Mouse (Mus musculus): Measurements from ENCODE around the gene Cds2. TPM values are rescaled to one million over a fixed set of nuclear protein-coding genes. Genes with fewer than 3 reads are reported as not detected.

Cds2 gene
- polyA plus RNA-seq, 1 experiment from 2014 or later, result 25.6 TPM

DNA sequence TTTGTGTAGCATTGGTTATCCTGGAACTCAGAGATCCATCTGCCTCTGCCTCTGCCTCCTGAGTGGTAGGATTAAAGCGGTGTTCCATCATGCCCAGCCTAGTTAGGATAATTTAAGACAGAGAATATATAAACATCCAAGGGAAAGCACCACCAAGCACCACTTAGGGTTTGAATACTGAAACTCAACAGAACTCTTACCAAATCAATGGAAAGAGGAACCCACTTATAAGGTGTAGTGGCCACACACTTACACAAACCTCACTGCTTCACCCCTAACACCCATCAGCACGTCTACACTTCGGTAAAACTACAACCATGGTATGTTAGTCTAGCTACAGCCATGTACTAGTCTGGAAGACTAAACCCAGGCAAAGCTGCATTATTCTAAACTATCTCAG lies 19.6 kb upstream of the Cds2 start:
- H3K4me2 ChIP-seq, result no peak overlapping the region
- peaks cover 2% of the 10 kb centered on the region; the same call in 1 of the 2 replicates for H3K36me3 ChIP-seq (ENCODE audit: control insufficient read depth, insufficient read depth, low read length)
- H3K4me1 ChIP-seq (ENCODE audit: control insufficient read depth, insufficient read depth, low read length), result peaks cover 5% of the 10 kb centered on the region
- no peak overlapping the region for H3K27ac ChIP-seq (ENCODE audit: low read depth, low read length)
- DNase-seq (ENCODE audit: low spot score, missing footprints) (no peak), ATAC-seq (ENCODE audit: low FRiP score) (no peak)
- 93% methylated on average over 3 of the region's 3 CpGs for WGBS
- H3K4me3 ChIP-seq (ENCODE audit: low read depth, low read length), result no peak overlapping the region
- H3K9ac ChIP-seq (ENCODE audit: low read length), result no peak overlapping the region
- no peaks in the 10 kb centered on the region for H3K27me3 ChIP-seq (ENCODE audit: control insufficient read depth, insufficient read depth, low read length)
- H3K9me3 ChIP-seq (ENCODE audit: control insufficient read depth, low read length), result no peaks in the 10 kb centered on the region

DNA sequence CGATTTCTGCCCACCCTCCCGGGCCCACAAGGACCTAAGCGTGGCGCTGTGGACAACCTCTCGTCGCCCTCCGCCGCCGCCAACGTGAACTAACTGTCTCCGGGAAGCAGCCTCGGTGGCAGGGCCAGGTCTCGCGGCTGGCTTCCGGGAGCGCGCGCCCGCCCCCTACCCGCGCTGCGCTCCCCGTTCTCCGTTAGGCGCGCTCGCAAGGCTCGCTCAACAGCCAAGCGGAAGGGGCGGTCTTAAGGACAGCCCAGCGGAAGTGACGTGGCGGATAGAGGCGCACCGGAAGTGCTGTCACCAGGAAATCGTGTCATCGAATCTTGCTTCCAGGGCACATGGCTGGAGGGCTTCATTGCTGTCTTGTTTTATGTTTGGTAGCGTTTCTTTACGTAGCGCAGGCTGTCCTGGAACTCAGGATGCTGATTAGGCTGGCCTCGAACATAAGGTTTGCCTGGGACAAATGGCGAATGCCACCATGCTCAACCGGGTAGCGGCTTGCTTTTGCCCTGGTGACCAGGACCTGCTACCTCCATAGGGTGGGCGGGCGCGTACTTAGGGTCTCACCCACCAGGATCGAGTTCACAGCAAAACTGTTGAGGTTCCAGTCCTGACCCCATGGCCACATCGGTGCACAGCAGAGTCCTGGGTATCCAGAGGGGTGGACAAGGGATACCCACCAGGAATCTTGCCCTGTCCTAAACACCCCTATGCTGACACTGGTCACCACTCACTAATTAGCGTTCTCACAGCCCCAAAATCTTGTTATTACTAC lies 15.2 kb upstream of the Cds2 start, which contains the start of gene Tmem230:
TSS of gene Tmem230 (minus strand) at position 269 of the 775 bp plus-strand sequence.
- Histone ChIP-seq H3K4me3 (ENCODE audit: low read depth, low read length) (peak within 1 kb of the TSS; percentile 58), H3K4me2 (peak within 1 kb of the TSS; percentile 75), H3K4me1 (ENCODE audit: control insufficient read depth, insufficient read depth, low read length) (peaks cover 13% of the 10 kb centered on the region), H3K9ac (ENCODE audit: low read length) (peak within 1 kb of the TSS; percentile 73), H3K36me3 (ENCODE audit: control insufficient read depth, insufficient read depth, low read length) (peaks cover 5% of the 10 kb centered on the region; the same call in 1 of the 2 replicates), H3K27ac (ENCODE audit: low read depth, low read length) (peak within 1 kb of the TSS; percentile 48), H3K27me3 (ENCODE audit: control insufficient read depth, insufficient read depth, low read length) (no peaks in the 10 kb centered on the region), H3K9me3 (ENCODE audit: control insufficient read depth, low read length) (no peaks in the 10 kb centered on the region)
- WGBS, result 6% methylated on average over 50 of the region's 50 CpGs
- peak; percentile 95 for ATAC-seq (ENCODE audit: low FRiP score)
- peak; percentile 99 for DNase-seq (ENCODE audit: low spot score, missing footprints)

DNA sequence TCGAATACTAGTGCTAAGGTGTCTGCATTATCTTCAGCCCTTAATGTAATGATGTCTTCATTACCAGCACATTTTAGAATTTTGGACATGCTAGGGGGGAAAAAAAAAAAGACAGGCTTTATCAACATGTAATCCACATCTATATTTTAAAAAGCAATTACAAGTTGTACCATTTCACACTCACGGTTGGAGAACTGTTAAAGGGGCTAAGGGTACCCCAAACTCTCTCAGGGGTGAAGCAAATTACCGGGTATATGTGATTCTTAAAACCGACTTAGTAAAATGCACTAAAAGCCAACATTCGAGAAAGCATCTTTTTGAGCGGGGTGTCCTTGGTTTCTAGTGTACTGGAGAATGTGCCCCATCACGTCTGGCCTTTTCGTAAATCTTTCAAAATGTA lies 11.0 kb upstream of the Cds2 start:
- no peaks in the 10 kb centered on the region for H3K9me3 ChIP-seq (ENCODE audit: control insufficient read depth, low read length)
- no peak overlapping the region for H3K27ac ChIP-seq (ENCODE audit: low read depth, low read length)
- no peaks in the 10 kb centered on the region for H3K27me3 ChIP-seq (ENCODE audit: control insufficient read depth, insufficient read depth, low read length)
- H3K36me3 ChIP-seq (ENCODE audit: control insufficient read depth, insufficient read depth, low read length), result peaks cover 3% of the 10 kb centered on the region; the same call in 1 of the 2 replicates
- WGBS, result 10% methylated on average over 8 of the region's 8 CpGs
- peak overlapping the region; percentile 66 for H3K4me2 ChIP-seq
- peak overlapping the region; percentile 49 for H3K4me3 ChIP-seq (ENCODE audit: low read depth, low read length)
- peak overlapping the region; percentile 61 for H3K9ac ChIP-seq (ENCODE audit: low read length)
- peaks cover 13% of the 10 kb centered on the region for H3K4me1 ChIP-seq (ENCODE audit: control insufficient read depth, insufficient read depth, low read length)
- DNase-seq (ENCODE audit: low spot score, missing footprints), result no peak
- ATAC-seq (ENCODE audit: low FRiP score), result no peak

DNA sequence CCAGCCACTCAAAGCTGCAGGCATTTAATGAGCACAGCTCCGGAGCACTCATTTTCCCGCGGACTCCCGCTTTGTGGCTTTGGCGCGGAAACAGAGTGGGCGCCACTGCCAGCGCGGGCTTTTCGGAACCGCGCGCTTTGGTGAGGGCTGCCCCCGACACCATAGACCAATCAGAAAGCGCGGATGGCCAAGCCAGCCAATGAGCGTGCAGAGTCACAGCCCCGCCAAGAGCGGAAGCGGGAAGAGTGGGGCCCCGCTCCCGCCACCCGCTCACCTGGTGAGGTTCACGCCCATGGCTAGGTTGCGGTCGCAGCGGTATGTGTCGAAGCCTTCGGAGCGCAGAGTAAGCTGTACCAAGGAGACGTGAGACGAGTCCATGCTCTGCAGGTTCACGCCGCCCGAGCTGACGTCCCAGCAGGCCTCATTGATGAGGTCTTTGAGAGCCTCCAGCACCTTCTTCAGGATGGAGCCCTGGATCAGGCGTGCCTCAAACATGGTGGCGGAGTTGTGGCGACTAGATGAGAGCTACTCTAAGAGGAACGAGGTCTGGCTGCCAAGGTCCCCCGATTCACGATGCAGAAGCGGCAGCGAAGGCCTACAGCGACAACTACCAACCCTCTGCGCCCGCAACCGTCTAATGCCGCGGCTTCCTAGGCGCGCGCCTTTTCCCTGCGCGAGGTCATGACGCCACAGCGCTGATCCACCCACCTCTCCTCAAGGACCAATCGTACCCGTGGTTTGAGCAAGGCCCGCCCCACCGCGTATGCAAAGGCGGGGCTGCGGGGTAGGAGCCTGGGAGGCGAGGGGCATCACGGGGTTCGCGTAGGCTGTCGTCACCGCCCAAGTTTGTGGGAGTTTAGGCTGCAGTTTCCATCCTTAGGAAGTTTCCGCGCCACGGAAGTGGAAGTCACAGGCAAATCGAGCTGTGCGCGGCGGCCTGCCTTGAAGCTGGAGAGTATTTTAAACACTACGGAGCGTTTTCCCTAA lies 10.1 kb upstream of the Cds2 start, which contains the start of gene Pcna:
TSS of gene Pcna (minus strand) at position 773 of the 987 bp plus-strand sequence.
- ATAC-seq (ENCODE audit: low FRiP score) (peak; percentile 99), DNase-seq (ENCODE audit: low spot score, missing footprints) (peak; percentile 99)
- peak within 1 kb of the TSS; percentile 54; the same call in 1 of the 2 replicates for H3K27ac ChIP-seq (ENCODE audit: low read depth, low read length)
- H3K4me3 ChIP-seq (ENCODE audit: low read depth, low read length), result peak within 1 kb of the TSS; percentile 49
- H3K36me3 ChIP-seq (ENCODE audit: control insufficient read depth, insufficient read depth, low read length), result peaks cover 3% of the 10 kb centered on the region; the same call in 1 of the 2 replicates
- peak within 1 kb of the TSS; percentile 61 for H3K9ac ChIP-seq (ENCODE audit: low read length)
- H3K9me3 ChIP-seq (ENCODE audit: control insufficient read depth, low read length), result no peaks in the 10 kb centered on the region
- peaks cover 12% of the 10 kb centered on the region for H3K4me1 ChIP-seq (ENCODE audit: control insufficient read depth, insufficient read depth, low read length)
- WGBS, result under 1% methylated on average over 79 of the region's 79 CpGs
- H3K4me2 ChIP-seq, result peak within 1 kb of the TSS; percentile 66
- no peaks in the 10 kb centered on the region for H3K27me3 ChIP-seq (ENCODE audit: control insufficient read depth, insufficient read depth, low read length)

DNA sequence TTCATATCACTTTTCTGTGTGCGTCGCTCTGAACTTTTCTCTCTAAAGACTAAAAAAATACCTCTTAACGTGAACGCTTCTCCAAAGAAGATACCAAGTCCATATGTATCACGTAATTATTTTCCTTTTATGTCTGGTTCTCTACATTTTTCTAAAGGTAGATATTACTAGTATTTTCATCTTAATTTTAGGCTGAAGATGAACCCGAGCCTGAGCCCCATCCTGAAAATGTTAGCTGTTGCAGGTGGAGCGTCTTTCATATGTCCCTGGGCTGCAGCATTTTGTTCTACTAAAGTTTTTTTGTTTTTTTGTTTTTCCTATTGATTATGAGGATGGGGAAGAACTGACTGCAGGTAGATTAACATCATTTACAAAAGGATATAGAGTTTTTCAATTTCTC lies 9.3 kb upstream of the Cds2 start:
- Histone ChIP-seq H3K27me3 (ENCODE audit: control insufficient read depth, insufficient read depth, low read length) (no peaks in the 10 kb centered on the region), H3K36me3 (ENCODE audit: control insufficient read depth, insufficient read depth, low read length) (peaks cover 3% of the 10 kb centered on the region; the same call in 1 of the 2 replicates), H3K4me2 (peak overlapping the region; percentile 66), H3K4me3 (ENCODE audit: low read depth, low read length) (peak overlapping the region; percentile 49), H3K9me3 (ENCODE audit: control insufficient read depth, low read length) (no peaks in the 10 kb centered on the region), H3K27ac (ENCODE audit: low read depth, low read length) (peak overlapping the region; percentile 54; the same call in 1 of the 2 replicates), H3K4me1 (ENCODE audit: control insufficient read depth, insufficient read depth, low read length) (peaks cover 8% of the 10 kb centered on the region), H3K9ac (ENCODE audit: low read length) (peak overlapping the region; percentile 61)
- 2% methylated on average over 7 of the region's 7 CpGs for WGBS
- DNase-seq (ENCODE audit: low spot score, missing footprints) (no peak), ATAC-seq (ENCODE audit: low FRiP score) (no peak)

DNA sequence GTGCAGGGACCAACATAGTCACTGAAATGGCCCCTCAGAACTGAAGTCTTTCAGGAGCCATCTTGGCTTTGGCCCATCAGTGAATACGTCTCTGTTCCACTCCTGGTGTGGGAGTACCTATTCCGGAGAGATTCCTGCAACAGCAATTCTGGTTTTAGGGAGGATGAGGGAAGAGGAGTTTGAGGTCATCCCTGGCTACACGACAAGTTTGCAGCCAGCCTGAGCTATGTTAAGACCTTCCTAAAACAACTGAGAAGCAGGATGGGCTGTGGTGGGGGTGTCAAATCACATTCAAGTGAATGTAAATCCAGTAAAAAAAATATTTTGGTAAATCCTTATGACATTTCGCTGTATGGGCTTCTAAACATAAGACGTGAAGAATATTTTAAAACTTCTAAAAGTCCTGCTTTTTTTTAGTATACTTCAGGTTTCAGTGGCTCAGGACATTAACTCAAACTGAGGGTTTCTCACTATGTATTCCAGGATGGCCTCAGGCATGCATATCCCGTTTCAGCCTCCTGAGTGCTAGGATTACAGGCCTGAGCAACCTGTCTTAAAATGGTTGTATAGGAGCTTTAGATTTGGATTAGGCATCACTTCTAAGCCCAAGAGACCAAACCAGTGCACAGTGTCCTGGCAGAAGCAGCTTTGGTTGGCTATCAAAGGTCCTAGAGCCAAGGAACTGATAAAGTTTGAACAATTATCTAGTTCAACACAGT lies 5.4 kb upstream of the Cds2 start:
- no peak for ATAC-seq (ENCODE audit: low FRiP score)
- Histone ChIP-seq H3K27ac (ENCODE audit: low read depth, low read length) (no peak overlapping the region), H3K4me1 (ENCODE audit: control insufficient read depth, insufficient read depth, low read length) (no peaks in the 10 kb centered on the region; the same call in 1 of the 2 replicates), H3K4me3 (ENCODE audit: low read depth, low read length) (no peak overlapping the region), H3K9ac (ENCODE audit: low read length) (no peak overlapping the region), H3K27me3 (ENCODE audit: control insufficient read depth, insufficient read depth, low read length) (no peaks in the 10 kb centered on the region), H3K4me2 (no peak overlapping the region), H3K9me3 (ENCODE audit: control insufficient read depth, low read length) (no peaks in the 10 kb centered on the region), H3K36me3 (ENCODE audit: control insufficient read depth, insufficient read depth, low read length) (no peaks in the 10 kb centered on the region)
- no peak for DNase-seq (ENCODE audit: low spot score, missing footprints)
- WGBS, result 94% methylated on average over 6 of the region's 6 CpGs

DNA sequence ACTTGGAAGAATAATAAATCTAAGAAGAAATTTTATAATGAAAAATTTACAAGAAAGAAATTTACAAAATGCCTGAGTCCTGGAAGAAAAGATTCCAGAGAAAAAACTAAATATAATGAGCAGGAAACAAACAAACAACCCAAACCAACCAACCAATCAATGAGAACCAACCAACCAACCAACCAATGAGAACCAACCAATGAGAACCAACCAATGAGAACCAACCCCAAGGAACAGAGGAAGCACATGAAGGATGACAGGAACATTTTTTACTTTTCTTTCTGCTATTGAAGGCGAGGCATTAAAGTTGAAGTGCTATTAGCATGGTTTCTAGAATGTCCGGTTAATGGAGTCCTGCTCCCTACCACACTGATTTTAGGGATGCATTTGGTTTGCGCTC lies 2.3 kb upstream of the Cds2 start:
- no peak overlapping the region for H3K4me3 ChIP-seq (ENCODE audit: low read depth, low read length)

DNA sequence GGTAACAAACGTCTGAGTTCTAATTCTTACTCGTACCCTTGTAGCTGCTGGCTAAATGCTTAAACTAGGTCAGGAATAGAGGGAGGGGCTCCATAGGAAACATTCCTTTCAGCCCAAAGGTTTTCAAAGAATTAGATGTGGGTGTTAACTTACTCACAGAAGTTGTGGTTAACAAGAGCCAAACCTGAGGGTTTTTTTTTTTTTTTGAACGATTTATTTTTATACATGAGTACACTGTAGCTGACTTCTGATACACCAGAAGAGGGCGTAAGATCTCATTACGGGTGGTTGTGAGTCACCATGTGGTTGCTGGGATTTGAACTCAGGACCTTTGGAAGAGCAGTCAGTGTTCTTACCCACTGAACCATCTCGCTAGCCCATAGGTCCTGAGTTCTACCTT lies 773 bp upstream of the Cds2 start:
- Histone ChIP-seq H3K36me3 (ENCODE audit: control insufficient read depth, insufficient read depth, low read length) (no peaks in the 10 kb centered on the region), H3K27me3 (ENCODE audit: control insufficient read depth, insufficient read depth, low read length) (no peaks in the 10 kb centered on the region), H3K4me3 (ENCODE audit: low read depth, low read length) (no peak overlapping the region), H3K4me2 (no peak overlapping the region), H3K4me1 (ENCODE audit: control insufficient read depth, insufficient read depth, low read length) (peaks cover 7% of the 10 kb centered on the region; the same call in 1 of the 2 replicates), H3K9ac (ENCODE audit: low read length) (no peak overlapping the region), H3K9me3 (ENCODE audit: control insufficient read depth, low read length) (no peaks in the 10 kb centered on the region), H3K27ac (ENCODE audit: low read depth, low read length) (no peak overlapping the region)
- 83% methylated on average over 6 of the region's 6 CpGs for WGBS
- ATAC-seq (ENCODE audit: low FRiP score), result no peak
- no peak for DNase-seq (ENCODE audit: low spot score, missing footprints)

More for the DNA sequence above, 2.3 kb upstream of the Cds2 start:
- Histone ChIP-seq H3K27me3 (ENCODE audit: control insufficient read depth, insufficient read depth, low read length) (no peaks in the 10 kb centered on the region), H3K4me2 (no peak overlapping the region), H3K4me1 (ENCODE audit: control insufficient read depth, insufficient read depth, low read length) (peaks cover 7% of the 10 kb centered on the region; the same call in 1 of the 2 replicates), H3K9ac (ENCODE audit: low read length) (no peak overlapping the region), H3K27ac (ENCODE audit: low read depth, low read length) (no peak overlapping the region), H3K36me3 (ENCODE audit: control insufficient read depth, insufficient read depth, low read length) (no peaks in the 10 kb centered on the region), H3K9me3 (ENCODE audit: control insufficient read depth, low read length) (no peaks in the 10 kb centered on the region)
- DNase-seq (ENCODE audit: low spot score, missing footprints), result no peak
- no peak for ATAC-seq (ENCODE audit: low FRiP score)
- 97% methylated on average over 3 of the region's 3 CpGs for WGBS

All from midbrain, embryonic 11.5 days (tissue).